Mouse (Mus musculus): ENCODE results near the gene Adamts13.

Adamts13 gene

GRCm38 (mm10) chr2:26973116-26973515, at the start of gene Adamts13:
Adamts13 (plus strand) TSS chr2:26973416.
- no peak for DNase-seq (ENCODE audit: low spot score in 2 of 2)

- no peak for DNase-seq (ENCODE audit: low spot score in 2 of 2)
Measured at GRCm38 (mm10) chr2:26927745-26928476, 45.3 kb upstream of the Adamts13 start.

DNA sequence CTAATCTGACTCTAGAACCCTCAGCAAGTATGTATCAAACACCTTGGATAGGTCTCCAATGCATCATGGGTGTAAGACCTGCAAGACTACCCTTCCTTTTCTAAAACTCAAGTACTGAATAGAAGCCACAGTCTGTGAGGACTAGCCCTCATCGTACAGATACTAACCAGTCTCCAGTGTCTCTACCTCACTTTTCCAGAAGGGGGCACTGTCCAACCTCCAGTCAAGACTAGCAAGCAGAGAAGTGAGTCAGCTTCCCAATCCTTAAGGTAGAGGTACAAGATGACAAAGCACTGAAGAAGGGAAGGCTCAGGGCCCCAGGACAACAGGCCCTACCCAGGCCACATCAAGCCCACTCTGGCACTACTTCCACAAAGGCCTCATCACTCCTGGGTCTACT, 42.8 kb upstream of the Adamts13 start:
- peak; percentile 79 to 82 for DNase-seq (ENCODE audit: low spot score in 2 of 2)

DNA sequence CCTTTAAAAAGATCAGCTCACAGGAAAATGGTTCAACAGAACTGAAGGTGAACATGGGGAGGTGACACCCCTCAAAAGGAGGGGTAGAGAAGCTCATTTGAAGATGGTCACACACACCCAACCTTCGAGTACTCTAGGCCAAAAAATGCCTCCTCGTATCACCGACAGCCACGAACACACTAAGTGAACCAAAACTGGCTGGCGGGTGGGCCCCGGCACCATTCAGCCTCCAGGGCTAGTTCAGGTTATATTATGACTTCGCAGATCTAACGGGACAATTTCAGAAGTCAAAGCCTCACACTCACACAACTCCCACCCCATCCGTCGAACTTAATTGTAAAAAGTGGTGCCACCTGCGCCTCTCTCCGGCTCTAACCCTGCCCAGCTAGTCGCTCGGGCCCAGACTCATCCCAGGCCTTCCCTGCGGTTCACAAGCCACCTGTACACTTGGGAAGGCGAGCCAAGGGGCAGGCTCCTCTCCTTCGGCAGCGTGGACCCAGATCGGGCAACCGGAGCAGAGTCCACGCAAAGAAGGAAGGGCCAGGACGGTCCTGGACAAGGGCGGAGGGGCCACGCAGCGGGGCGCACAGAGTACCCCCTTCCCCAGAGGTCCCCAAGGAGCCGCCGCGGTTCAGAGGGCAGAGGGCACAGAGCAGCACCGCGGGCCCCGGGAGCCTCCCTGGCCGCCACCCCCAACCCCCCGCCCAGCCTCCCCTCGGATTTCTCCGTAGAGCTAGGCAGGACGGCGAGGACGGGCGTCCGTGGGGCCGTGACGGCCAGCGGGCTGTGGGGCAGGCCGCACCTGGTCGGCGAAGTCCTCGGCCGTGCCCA, 40.5 kb upstream of the Adamts13 start:
- no peak for DNase-seq (ENCODE audit: low spot score in 2 of 2)

- DNase-seq (ENCODE audit: low spot score in 2 of 2) = peak; percentile 85 to 92
Measured at GRCm38 (mm10) chr2:26933304-26934055, 39.7 kb upstream of the Adamts13 start, which contains the start of the genes Surf4 and Stkld1. Surf4 (minus strand) TSS chr2:26933928. Stkld1 (plus strand) TSS chr2:26934047.

GRCm38 (mm10) chr2:26935286-26935685, 37.9 kb upstream of the Adamts13 start:
- no peak for DNase-seq (ENCODE audit: low spot score in 2 of 2)

- DNase-seq (ENCODE audit: low spot score in 2 of 2) = no peak
Measured at GRCm38 (mm10) chr2:26936425-26936824, 36.8 kb upstream of the Adamts13 start.

DNA sequence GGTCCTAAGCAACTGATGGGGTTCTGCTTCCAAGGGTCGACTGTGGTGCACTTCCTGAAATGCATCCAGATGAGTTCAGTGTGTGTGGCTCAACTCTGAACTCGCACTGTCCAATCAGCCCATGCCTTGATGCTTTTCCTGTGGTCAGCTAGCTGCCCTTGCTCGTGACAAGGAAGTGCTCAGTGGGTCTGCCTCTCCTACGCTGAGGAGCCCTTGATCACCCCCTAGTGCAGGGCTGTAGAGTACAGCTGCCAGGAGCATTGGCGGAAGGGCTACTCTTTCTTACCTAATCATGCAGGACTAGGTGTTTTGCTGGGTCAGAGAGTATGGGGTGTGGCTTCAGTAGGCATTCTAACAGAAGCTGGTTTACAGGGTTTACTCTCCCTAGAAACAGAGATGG, 31.7 kb upstream of the Adamts13 start:
- no peak for DNase-seq (ENCODE audit: low spot score in 2 of 2)

GRCm38 (mm10) chr2:26943253-26943652, 30.0 kb upstream of the Adamts13 start:
- no peak for DNase-seq (ENCODE audit: low spot score in 2 of 2)

- no peak for DNase-seq (ENCODE audit: low spot score in 2 of 2)
Measured at GRCm38 (mm10) chr2:26950411-26950810, 22.8 kb upstream of the Adamts13 start.

DNA sequence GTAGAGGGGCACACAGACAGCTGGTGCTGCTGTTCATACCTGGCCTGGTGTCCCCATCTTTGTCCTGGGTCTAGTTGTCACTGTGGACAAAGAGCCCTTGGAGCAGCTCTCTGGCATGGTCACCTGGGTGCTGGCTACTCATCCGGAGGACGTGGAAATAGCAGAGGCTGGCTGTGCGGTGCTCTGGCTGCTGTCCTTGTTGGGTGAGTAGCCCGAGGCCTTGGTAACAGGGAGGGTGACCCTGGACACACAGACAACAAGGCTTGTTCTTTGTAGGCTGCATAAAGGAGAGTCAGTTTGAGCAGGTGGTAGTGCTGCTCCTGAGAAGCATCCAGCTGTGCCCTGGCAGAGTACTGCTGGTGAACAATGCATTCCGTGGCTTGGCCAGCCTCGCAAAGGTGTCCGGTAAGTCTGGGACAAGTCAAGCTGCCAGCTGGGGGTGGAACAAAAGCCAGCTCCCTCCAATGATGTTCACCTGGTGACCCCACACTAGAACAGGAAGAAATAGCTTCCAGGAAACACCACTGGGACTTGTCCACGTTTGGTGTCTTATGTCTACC, 21.8 kb upstream of the Adamts13 start:
- no peak for DNase-seq (ENCODE audit: low spot score in 2 of 2)

- no peak for DNase-seq (ENCODE audit: low spot score in 2 of 2)
Measured at GRCm38 (mm10) chr2:26952193-26952592, 21.0 kb upstream of the Adamts13 start.

GRCm38 (mm10) chr2:26952866-26953265, 20.4 kb upstream of the Adamts13 start:
- DNase-seq (ENCODE audit: low spot score in 2 of 2) = no peak

DNA sequence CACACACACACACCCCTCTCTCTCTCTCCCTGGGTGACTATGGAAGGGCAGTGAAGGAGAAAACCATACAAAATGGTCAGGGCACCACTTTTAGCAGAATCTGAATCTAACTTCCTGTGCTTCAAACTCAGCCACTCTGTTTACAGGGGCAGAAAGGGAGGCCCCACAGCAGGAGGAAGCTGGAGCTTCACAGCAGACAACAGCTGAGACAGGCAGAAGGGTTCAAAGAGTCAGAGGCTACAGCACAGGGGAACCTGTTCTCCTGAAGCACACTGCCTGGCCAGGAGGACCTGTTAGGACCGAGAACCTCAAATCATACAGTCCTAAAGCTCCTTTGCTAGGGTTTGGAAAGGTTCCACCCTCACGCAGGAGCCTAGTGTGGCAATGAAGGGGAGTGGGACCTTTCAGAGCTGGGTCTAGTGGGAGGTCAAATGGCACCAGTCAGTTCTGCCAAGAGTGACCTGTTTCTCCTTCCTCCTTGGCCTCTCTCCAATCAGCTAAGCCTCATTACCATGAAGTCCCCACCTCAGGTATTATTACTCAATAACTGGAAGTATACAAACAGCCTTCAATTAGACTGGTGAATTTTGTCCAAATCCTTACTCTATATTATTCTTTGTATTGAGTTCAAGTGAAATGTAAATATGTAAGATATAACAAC, 18.4 kb upstream of the Adamts13 start:
- DNase-seq (ENCODE audit: low spot score in 2 of 2) = no peak

DNA sequence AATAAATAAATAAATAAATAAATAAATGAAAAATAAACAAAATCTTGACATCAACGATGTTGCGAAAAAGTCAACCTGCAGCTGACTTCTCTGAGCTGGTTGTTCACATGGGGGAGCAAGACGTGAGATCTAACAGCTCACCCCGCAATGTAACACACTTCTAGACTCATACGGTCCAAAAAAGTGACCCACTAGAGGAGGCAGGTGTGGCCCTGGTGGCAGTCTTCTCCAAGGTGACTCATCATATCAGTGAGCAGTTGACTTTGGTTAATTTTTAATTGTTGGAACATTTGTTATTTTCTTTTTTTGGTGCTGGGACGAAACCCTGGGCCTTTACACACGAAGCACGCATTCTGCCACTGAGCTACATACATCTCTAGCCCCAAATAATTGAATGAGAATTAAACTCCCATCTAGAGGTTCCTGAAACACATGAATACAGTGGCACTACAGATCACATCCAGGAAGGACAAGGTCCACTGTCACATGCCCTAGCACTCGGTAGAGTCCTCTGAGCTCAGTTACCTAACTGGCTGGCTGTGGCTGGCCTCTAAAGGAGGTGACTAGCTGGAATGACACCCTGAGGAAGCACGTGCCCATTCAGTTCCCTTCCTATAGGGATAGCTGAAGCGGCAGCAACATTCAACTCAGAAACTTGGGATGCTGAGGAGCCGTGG, 16.3 kb upstream of the Adamts13 start:
- DNase-seq (ENCODE audit: low spot score in 2 of 2) = no peak

- DNase-seq (ENCODE audit: low spot score in 2 of 2) = no peak
Measured at GRCm38 (mm10) chr2:26957488-26957859, 15.7 kb upstream of the Adamts13 start.

DNA sequence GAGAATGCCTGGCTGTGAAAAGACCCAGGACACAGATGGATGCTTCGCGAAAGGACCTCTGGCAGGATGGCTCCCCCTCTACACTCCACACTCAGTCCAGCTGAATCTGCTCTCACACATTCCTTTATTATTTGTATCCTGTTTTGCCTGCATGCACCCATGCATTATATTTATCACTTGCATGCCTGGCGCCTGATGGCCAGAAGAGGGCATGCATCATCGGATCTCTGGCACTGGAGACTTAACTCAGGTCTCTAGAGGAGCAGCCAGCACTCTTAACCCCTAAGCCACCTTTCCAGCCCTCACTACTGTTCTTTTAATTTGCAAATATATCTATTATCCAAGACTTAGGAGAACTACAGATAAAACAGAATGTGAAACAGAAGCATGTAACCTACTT, 12.5 kb upstream of the Adamts13 start:
- no peak for DNase-seq (ENCODE audit: low spot score in 2 of 2)

GRCm38 (mm10) chr2:26963923-26964723, 9.1 kb upstream of the Adamts13 start, which contains the start of gene Rexo4:
Rexo4 (minus strand) TSS chr2:26964386.
- peak; percentile 93 to 97 for DNase-seq (ENCODE audit: low spot score in 2 of 2)

DNA sequence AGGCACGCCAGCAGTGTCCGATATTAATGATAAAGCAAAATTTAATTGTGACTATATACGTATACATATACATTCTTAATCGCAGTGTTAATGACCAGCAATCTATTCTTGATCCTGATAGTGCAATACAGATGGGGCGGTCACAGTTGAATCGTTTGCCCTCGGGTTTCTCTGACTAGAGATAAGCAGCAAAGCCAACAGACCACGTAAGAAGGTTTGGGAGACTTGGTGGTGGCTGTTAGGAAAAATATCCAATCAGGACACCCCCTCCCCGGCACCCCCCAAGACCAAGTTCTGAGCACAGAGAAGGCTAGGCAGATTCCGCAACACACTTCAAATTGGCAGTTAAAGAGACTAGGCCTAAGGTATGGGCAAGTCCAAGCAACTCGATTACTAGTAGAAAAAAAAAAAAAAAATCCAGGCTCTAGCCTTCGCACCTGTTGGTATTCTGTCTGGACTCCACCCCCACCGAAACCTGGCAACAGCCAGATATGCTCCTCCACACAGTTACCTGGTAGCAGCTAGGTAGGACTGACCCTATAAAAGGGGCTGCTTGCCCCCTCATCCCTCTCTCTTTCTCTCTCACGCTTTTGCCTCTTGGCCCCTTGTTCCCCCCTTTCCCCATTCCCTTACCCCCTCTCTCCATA, 8.4 kb upstream of the Adamts13 start:
- no peak for DNase-seq (ENCODE audit: low spot score in 2 of 2)
